ENCODE assay signal across 24 mouse cellular contexts in genomic region chr15:80975666-80976065, GRCm38 (mm10).
"Had no signal": no experiment of that assay in that cellular context is flagged by ENCODE, and none has a peak within 500 bp of the region (broad histone marks: within the 10 kb centered on the region; RNA-seq: fewer than 3 reads in every experiment).

No protein-coding gene starts in this region.

- H3K27ac ChIP-seq: gastrocnemius, adult 2 months; heart, embryonic 10.5 days; hindbrain, embryonic 10.5 days; hindbrain, embryonic 12.5 days; hindbrain, embryonic 14.5 days; kidney, embryonic 15.5 days; kidney, postnatal 0 days had no signal

- DNase-seq: gastrocnemius, adult 2 months; gastrocnemius, postnatal 10 days; gastrocnemius, postnatal 25 days; heart, adult 18-20 months; heart, postnatal 10 days; heart, postnatal 4 days; kidney, adult 11 months; kidney, adult 2 months; kidney, adult 9 months; kidney, postnatal 14 days; kidney, postnatal 36 days; layer of hippocampus, adult 9-11 months; layer of hippocampus, postnatal 36 days; left cerebral cortex, postnatal 4 days had no signal

- H3K27me3 ChIP-seq: heart, embryonic 12.5 days; hindbrain, embryonic 12.5 days; kidney, embryonic 15.5 days had no signal

- H3K4me2 ChIP-seq: heart, embryonic 12.5 days; hindbrain, embryonic 12.5 days; hindbrain, embryonic 14.5 days; kidney, embryonic 15.5 days had no signal

- H3K9ac ChIP-seq: heart, embryonic 12.5 days; hindbrain, embryonic 12.5 days; hindbrain, embryonic 14.5 days; kidney, embryonic 15.5 days had no signal

- H3K36me3 ChIP-seq: heart, embryonic 10.5 days; hindbrain, embryonic 12.5 days; kidney, embryonic 15.5 days had no signal

- H3K4me3 ChIP-seq: gastrocnemius, adult 2 months; heart, embryonic 10.5 days; heart, embryonic 12.5 days; hindbrain, embryonic 10.5 days; hindbrain, embryonic 12.5 days; kidney, embryonic 15.5 days had no signal

- ATAC-seq: forebrain, embryonic 16.5 days; hindbrain, embryonic 16.5 days; intestine, embryonic 16.5 days had no signal

- H3K9me3 ChIP-seq: heart, embryonic 10.5 days; heart, embryonic 12.5 days; hindbrain, embryonic 10.5 days; hindbrain, embryonic 12.5 days; kidney, embryonic 15.5 days had no signal
